Mouse (Mus musculus) neural tube, embryonic 11.5 days (tissue): ENCODE data around the gene Ppp1r32. TPM values are rescaled to one million over a fixed set of nuclear protein-coding genes. Genes with fewer than 3 reads are reported as not detected.
A peak's percentile ranks its signal among the peaks of the same experiment; 100 is the strongest.

Experiments
- ATAC-seq: fragments of 200-750 bp; cut with Nextera tagmentation; 2 replicates; pipeline ENCODE4 v1.8.0; 2017; ENCODE audit warnings: moderate number of reproducible peaks, mild to moderate bottlenecking, moderate TSS enrichment, moderate library complexity; ENCODE audit not compliant: insufficient read depth, low FRiP score, low TSS enrichment
- DNase-seq: peaks from one replicate; pipeline ENCODE4 v3.0.0-alpha.2; 2015; ENCODE audit warnings: low spot score
- H3K27ac ChIP-seq: fragments of 300-500 bp; sonication (generic); 2 replicates; pipeline ENCODE4 v1.5.1; 2014; ENCODE audit warnings: low read depth, mild to moderate bottlenecking, low read length
- H3K27me3 ChIP-seq: fragments of 300-500 bp; sonication (generic); 2 replicates; pipeline ENCODE4 v1.6.1; 2014; ENCODE audit warnings: mild to moderate bottlenecking, low read length, mixed read lengths; ENCODE audit not compliant: control insufficient read depth, insufficient read depth
- H3K36me3 ChIP-seq: fragments of 300-500 bp; sonication (generic); 2 replicates; pipeline ENCODE4 v1.6.1; 2014; ENCODE audit warnings: mild to moderate bottlenecking, low read length, moderate library complexity, mixed read lengths; ENCODE audit not compliant: control insufficient read depth, insufficient read depth
- H3K4me1 ChIP-seq: fragments of 300-500 bp; sonication (generic); 2 replicates; pipeline ENCODE4 v1.6.1; 2014; ENCODE audit warnings: low read length, mixed read lengths; ENCODE audit not compliant: control insufficient read depth, insufficient read depth
- H3K4me2 ChIP-seq: fragments of 300-500 bp; sonication (generic); 2 replicates; pipeline ENCODE4 v1.6.1; 2014; ENCODE audit warnings: low read depth, mild to moderate bottlenecking, moderate library complexity
- H3K4me3 ChIP-seq: fragments of 300-500 bp; sonication (generic); 2 replicates; pipeline ENCODE4 v1.5.1; 2014; ENCODE audit warnings: low read depth, low read length
- H3K9ac ChIP-seq: fragments of 300-500 bp; sonication (generic); 2 replicates; pipeline ENCODE4 v1.6.1; 2014; ENCODE audit warnings: mild to moderate bottlenecking, low read length
- H3K9me3 ChIP-seq: fragments of 300-500 bp; sonication (generic); 2 replicates; pipeline ENCODE4 v1.6.1; 2016; ENCODE audit warnings: low read length; ENCODE audit not compliant: control insufficient read depth
- WGBS: fragments of 180-500 bp; shearing (Covaris S2); extraction: QIAGEN DNeasy Blood & Tissue Kit; methylation state at CpG from one replicate; pipeline ENCODE4 v1.1.7; 2014; 5-methylcytosine and 5-hydroxymethylcytosine counted together
- polyA plus RNA-seq: library from polyadenylated mRNA; unstranded; fragments of >200 nt; fragmentation: Nextera tagmentation; extraction: Ambion mirVana; gene quantifications from 2 replicates; pipeline ENCODE4 v1.2.1, GENCODE M21; 2014

The Ppp1r32 gene
- polyA plus RNA-seq, 1 experiment from 2014 or later = 0.17 TPM

DNA sequence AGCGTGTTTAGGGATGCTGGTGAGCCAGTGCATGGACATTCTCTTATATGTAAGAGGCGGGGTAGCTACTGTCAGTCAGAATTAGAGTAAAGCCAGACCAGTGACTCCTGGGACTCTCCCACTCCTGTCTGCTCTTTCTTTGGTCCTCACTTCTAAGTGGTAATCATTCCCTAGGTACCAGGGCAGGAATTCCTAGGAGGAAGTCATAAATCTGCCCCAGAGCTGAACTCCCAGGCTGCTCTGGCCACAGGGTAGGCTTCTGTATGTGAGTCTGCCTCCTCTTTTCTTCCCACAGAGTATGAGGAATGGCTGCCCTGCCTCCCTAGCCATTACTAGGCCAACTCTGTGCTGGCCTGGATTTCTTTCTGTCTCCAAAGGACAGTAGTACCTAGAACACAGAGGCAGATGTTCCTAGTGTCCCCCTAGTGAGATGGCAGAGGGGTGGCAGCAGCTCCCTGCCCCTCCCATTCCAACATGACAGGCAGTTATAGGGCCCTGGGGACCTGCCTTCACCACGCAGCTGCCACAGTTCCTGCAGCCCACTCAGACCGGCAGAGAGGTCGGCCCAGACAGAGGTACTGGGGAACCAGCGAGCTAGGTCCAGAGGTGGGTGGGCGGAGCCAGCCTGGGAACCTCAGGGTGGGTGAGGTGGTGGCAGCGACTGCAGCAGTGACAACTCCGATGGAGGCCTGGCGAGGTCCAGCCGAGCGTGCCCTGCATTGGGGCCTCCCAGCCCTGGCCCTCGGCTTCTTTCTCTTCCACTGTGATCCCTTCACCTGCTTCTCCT, 57.1 kb downstream of the Ppp1r32 start:
- Histone ChIP-seq H3K36me3 (no peaks in the 10 kb centered on the region), H3K9ac (peak overlapping the region; percentile 47)

DNA sequence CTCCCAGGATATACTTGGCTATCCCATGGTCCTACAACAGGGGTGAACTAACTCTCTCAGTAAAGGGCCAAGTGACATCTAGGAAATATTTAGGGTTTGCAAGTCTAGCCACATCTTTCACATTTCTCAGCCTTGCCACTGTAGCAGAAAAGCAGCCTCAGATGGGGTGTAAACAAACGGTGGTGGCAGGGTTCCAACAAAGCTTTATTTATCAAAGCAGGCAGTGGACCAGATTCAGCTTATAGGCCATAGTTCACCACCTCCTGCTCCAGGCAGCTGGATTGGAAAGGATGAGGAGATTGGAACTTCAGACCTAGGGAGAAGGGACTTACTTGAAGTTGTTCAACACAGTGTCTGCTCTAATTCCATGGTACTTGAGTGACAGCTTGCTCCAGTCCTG, 58.0 kb downstream of the Ppp1r32 start:
- WGBS = 76% methylated on average over 1 of the region's 1 CpGs
- peaks cover 31% of the 10 kb centered on the region for H3K4me1 ChIP-seq
- no peak for ATAC-seq

More for the DNA sequence above, 57.1 kb downstream of the Ppp1r32 start:
- ATAC-seq (no peak), DNase-seq (peak; percentile 19)
- Histone ChIP-seq H3K4me2 (no peak overlapping the region), H3K27ac (no peak overlapping the region), H3K4me1 (peaks cover 31% of the 10 kb centered on the region), H3K27me3 (0 out of 2 replicates have a peak, but pooled peaks cover 2% of the 10 kb centered on the region), H3K9me3 (no peaks in the 10 kb centered on the region), H3K4me3 (no peak overlapping the region)
- WGBS = 27% methylated on average over 13 of the region's 13 CpGs

More for the DNA sequence above, 58.0 kb downstream of the Ppp1r32 start:
- no peak for DNase-seq
- H3K9me3 ChIP-seq = no peaks in the 10 kb centered on the region
- H3K27me3 ChIP-seq = 0 out of 2 replicates have a peak, but pooled peaks cover 2% of the 10 kb centered on the region
- no peak overlapping the region for H3K9ac ChIP-seq
- no peak overlapping the region for H3K4me3 ChIP-seq
- H3K36me3 ChIP-seq = no peaks in the 10 kb centered on the region
- no peak overlapping the region for H3K27ac ChIP-seq
- no peak overlapping the region for H3K4me2 ChIP-seq

Other genes starting within 250 kb of the Ppp1r32 start
- 1.8 and 2.5 TPM in 2 replicates for gene Myrf, start 242.2 kb downstream of the Ppp1r32 start, polyA plus RNA-seq
- gene Dagla, start 178.1 kb downstream of the Ppp1r32 start, polyA plus RNA-seq = 3.2 and 3.4 TPM in 2 replicates
- 3.7 and 4.7 TPM in 2 replicates for gene Syt7, start 93.8 kb downstream of the Ppp1r32 start, polyA plus RNA-seq
- 0.55 and 0.56 TPM in 2 replicates for gene Lrrc10b, start 25.5 kb downstream of the Ppp1r32 start, polyA plus RNA-seq
- gene Cpsf7, start 42.3 kb upstream of the Ppp1r32 start, polyA plus RNA-seq = 64.5 and 68.0 TPM in 2 replicates
- gene Sdhaf2, start 43.2 kb upstream of the Ppp1r32 start, polyA plus RNA-seq = 66.7 and 68.1 TPM in 2 replicates
- 57.7 and 59.4 TPM in 2 replicates for gene Tmem216, start 73.3 kb upstream of the Ppp1r32 start, polyA plus RNA-seq
- 13.2 and 14.3 TPM in 2 replicates for gene Cyb561a3, start 94.2 kb upstream of the Ppp1r32 start, polyA plus RNA-seq
- gene Tmem138, start 94.4 kb upstream of the Ppp1r32 start, polyA plus RNA-seq = 55.8 and 56.2 TPM in 2 replicates
- gene Ddb1, start 122.4 kb upstream of the Ppp1r32 start, polyA plus RNA-seq = 442 and 460 TPM in 2 replicates
- gene Tkfc, start 122.7 kb upstream of the Ppp1r32 start, polyA plus RNA-seq = 21.2 and 22.7 TPM in 2 replicates
- gene Vwce, start 151.3 kb upstream of the Ppp1r32 start, polyA plus RNA-seq = 0.34 TPM in 2 replicates
- not detected in 2 replicates for gene Pga5, start 195.1 kb upstream of the Ppp1r32 start, polyA plus RNA-seq
- 34.3 and 34.4 TPM in 2 replicates for gene Vps37c, start 205.8 kb upstream of the Ppp1r32 start, polyA plus RNA-seq